Mouse (Mus musculus) CD4-positive, CD25-positive, alpha-beta regulatory T cell, adult 2 months (primary cell): ENCODE measurements around the gene Rdh5.

Experiments
- DNase-seq: peaks from one replicate; pipeline ENCODE4 v3.0.0-alpha.2; 2012; ENCODE audit warnings: low read depth, low spot score

Gene Rdh5

GRCm38 (mm10) chr10:128866042-128866441, 56.6 kb downstream of the Rdh5 start:
- DNase-seq: peak; percentile 37
